Mouse (Mus musculus) intestine, postnatal 0 days (tissue): ENCODE measurements at regions not wholly inside any gene's neighbourhood (a gene's known extent, or its start where the extent isn't known, plus 50 kb on each side); places are given as distances from the start of the nearest gene placed in this dataset.
"Not testable (repeated sequence)": the region's sequence is repeated elsewhere in the genome, so short reads cannot be mapped to it uniquely, and the experiment has no call there.

ENCODE experiments used
- ATAC-seq: fragments of 200-750 bp; cut with Nextera tagmentation; 2 replicates; pipeline ENCODE4 v1.8.0; 2017; ENCODE audit warnings: mild to moderate bottlenecking, moderate TSS enrichment, moderate library complexity
- H3K27ac ChIP-seq: fragments of 300-500 bp; sonication (generic); 2 replicates; pipeline ENCODE4 v1.5.1; 2014; ENCODE audit warnings: mild to moderate bottlenecking, low read depth, low read length, moderate library complexity
- H3K27me3 ChIP-seq: fragments of 300-500 bp; sonication (generic); replicated peaks from 2 replicates; pipeline ENCODE4 v1.6.1; 2014; ENCODE audit warnings: low read length, mixed read lengths; ENCODE audit not compliant: control insufficient read depth, insufficient read depth
- H3K36me3 ChIP-seq: fragments of 300-500 bp; sonication (generic); 2 replicates; pipeline ENCODE4 v1.6.1; 2014; ENCODE audit warnings: mild to moderate bottlenecking, moderate library complexity; ENCODE audit not compliant: control insufficient read depth, insufficient read depth
- H3K4me1 ChIP-seq: fragments of 300-500 bp; sonication (generic); replicated peaks from 2 replicates; pipeline ENCODE4 v1.6.1; 2014; ENCODE audit warnings: antibody characterized with exemption, low read length, mixed read lengths; ENCODE audit not compliant: control insufficient read depth, insufficient read depth
- H3K4me2 ChIP-seq: fragments of 300-500 bp; sonication (generic); replicated peaks from 2 replicates; pipeline ENCODE4 v1.6.1; 2014; ENCODE audit warnings: low read depth, mild to moderate bottlenecking, moderate library complexity
- H3K4me3 ChIP-seq: fragments of 300-500 bp; sonication (generic); 2 replicates; pipeline ENCODE4 v1.5.1; 2014; ENCODE audit warnings: low read depth, low read length
- H3K9ac ChIP-seq: fragments of 300-500 bp; sonication (generic); 2 replicates; pipeline ENCODE4 v1.6.1; 2014; ENCODE audit warnings: mild to moderate bottlenecking, low read depth, low read length
- H3K9me3 ChIP-seq: fragments of 300-500 bp; sonication (generic); 2 replicates; pipeline ENCODE4 v1.6.1; 2016; ENCODE audit warnings: mixed run types; ENCODE audit not compliant: control insufficient read depth
- CTCF ChIP-seq: sonication (generic); IDR thresholded peaks from 2 replicates; pipeline ENCODE4 v1.5.1; 2016; ENCODE audit warnings: low read depth, mild to moderate bottlenecking, control low read depth, antibody characterized with exemption, moderate library complexity
- WGBS: fragments of 180-500 bp; shearing (Covaris S2); extraction: QIAGEN DNeasy Blood & Tissue Kit; methylation state at CpG from one replicate; pipeline ENCODE4 v1.1.7; 2014; 5-methylcytosine and 5-hydroxymethylcytosine counted together

GRCm38 (mm10) chr14:18486132-18486800 is 154.6 kb upstream of the Ube2e1 start:
- TF ChIP-seq CTCF = no peak
- Histone ChIP-seq H3K27me3 (no peaks in the 10 kb centered on the region), H3K4me2 (no peak overlapping the region), H3K36me3 (no peaks in the 10 kb centered on the region), H3K4me3 (no peak overlapping the region), H3K9ac (no peak overlapping the region), H3K4me1 (no peaks in the 10 kb centered on the region), H3K27ac (no peak overlapping the region), H3K9me3 (no peaks in the 10 kb centered on the region)
- 79% methylated on average over 4 of the region's 4 CpGs for WGBS
- ATAC-seq = no peak

- ATAC-seq = no peak
- H3K4me1 ChIP-seq = no peaks in the 10 kb centered on the region
- H3K36me3 ChIP-seq = no peaks in the 10 kb centered on the region
- no peaks in the 10 kb centered on the region for H3K9me3 ChIP-seq
- no peak for TF ChIP-seq CTCF
- no peak overlapping the region for H3K4me2 ChIP-seq
- H3K9ac ChIP-seq = no peak overlapping the region
- no peak overlapping the region for H3K27ac ChIP-seq
- H3K27me3 ChIP-seq = no peaks in the 10 kb centered on the region
- no peak overlapping the region for H3K4me3 ChIP-seq
These were observed 153.9 kb upstream of the Ube2e1 start for GRCm38 (mm10) chr14:18485526-18485925.

DNA sequence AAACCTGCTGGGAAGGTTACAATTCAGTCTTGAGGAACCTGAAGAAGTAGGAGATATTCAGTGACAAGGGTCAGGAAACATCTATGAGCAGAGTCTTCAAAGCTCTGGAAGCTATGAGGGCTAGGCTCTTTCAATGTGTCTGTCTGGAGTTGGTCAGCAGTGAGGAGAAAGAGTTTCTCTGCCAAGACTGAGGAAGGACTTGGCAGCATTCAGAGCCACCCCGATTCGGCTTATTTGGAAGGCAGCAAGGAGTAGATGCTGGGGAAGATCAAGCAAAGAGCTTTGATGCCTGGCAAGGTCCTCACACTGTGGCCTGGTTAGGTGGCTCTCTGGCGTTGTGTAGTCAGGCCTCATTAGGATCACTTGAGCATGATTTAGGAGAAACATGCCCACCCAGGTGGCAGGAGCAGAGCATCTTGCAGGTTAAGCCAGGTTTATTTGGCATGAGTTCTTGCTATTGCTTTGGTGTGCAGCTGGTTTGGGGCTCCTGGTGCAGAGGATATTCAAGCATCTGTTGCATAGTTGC is 145.2 kb upstream of the Ube2e1 start:
- H3K27me3 ChIP-seq = no peaks in the 10 kb centered on the region
- no peaks in the 10 kb centered on the region for H3K36me3 ChIP-seq
- H3K4me3 ChIP-seq = no peak overlapping the region
- no peak for TF ChIP-seq CTCF
- H3K9me3 ChIP-seq = no peaks in the 10 kb centered on the region
- no peak for ATAC-seq
- 80% methylated on average over 3 of the region's 3 CpGs for WGBS
- no peak overlapping the region for H3K4me2 ChIP-seq
- no peak overlapping the region for H3K27ac ChIP-seq
- H3K4me1 ChIP-seq = no peaks in the 10 kb centered on the region
- H3K9ac ChIP-seq = no peak overlapping the region

- no peak for ATAC-seq
- Histone ChIP-seq H3K27ac (no peak overlapping the region), H3K4me1 (no peaks in the 10 kb centered on the region), H3K27me3 (no peaks in the 10 kb centered on the region), H3K4me2 (no peak overlapping the region), H3K9ac (no peak overlapping the region), H3K9me3 (no peaks in the 10 kb centered on the region), H3K36me3 (no peaks in the 10 kb centered on the region), H3K4me3 (no peak overlapping the region)
- 84% methylated on average over 3 of the region's 3 CpGs for WGBS
- no peak for TF ChIP-seq CTCF
These were observed 137.0 kb upstream of the Ube2e1 start for GRCm38 (mm10) chr14:18468611-18469010.

DNA sequence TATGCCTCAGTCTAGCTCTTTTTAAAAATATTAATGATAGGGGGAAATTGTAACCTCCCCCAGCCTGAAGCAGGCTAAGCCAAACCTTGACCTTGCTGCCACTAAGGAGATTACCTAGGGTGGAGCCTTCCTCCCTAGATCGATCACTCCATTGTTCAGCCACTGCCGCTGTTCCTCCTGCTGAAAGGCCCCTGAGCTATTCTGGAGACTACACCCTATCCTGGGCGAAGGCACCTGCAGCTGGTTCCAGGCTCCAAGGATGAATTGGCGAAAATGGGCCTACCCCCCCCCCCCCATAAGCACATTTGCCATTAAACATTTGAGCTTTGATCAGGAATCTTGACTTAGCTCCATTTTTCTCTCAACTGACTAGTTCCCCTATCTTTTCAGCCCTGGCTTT is 135.2 kb upstream of the Ube2e1 start:
- not testable (repeated sequence) for H3K36me3 ChIP-seq, H3K4me2 ChIP-seq, H3K27me3 ChIP-seq, H3K9ac ChIP-seq, H3K9me3 ChIP-seq, H3K4me1 ChIP-seq, ATAC-seq, H3K4me3 ChIP-seq, H3K27ac ChIP-seq
- WGBS = 48% methylated on average over 4 of the region's 4 CpGs

GRCm38 (mm10) chr14:18464199-18464598 is 132.5 kb upstream of the Ube2e1 start:
- ATAC-seq, H3K4me3 ChIP-seq, H3K4me1 ChIP-seq, H3K27ac ChIP-seq, H3K9me3 ChIP-seq, H3K36me3 ChIP-seq, H3K4me2 ChIP-seq, H3K27me3 ChIP-seq, H3K9ac ChIP-seq: not testable (repeated sequence)
- 65% methylated on average over 5 of the region's 5 CpGs for WGBS
